ENCODE assay signal across 27 mouse cellular contexts in genomic region chr1:75138448-75138847, GRCm38 (mm10). TPM values are rescaled to one million over a fixed set of nuclear protein-coding genes. Genes with fewer than 3 reads are reported as not detected.
DNase-seq lines count a peak whose midpoint lies in the region; ATAC-seq and TF ChIP-seq lines count a peak whose summit lies in the region.
"Had no signal": no experiment of that assay in that cellular context is flagged by ENCODE, and none has a peak within 500 bp of the region (broad histone marks: within the 10 kb centered on the region; RNA-seq: fewer than 3 reads in every experiment).

No protein-coding gene starts in this region.

- peak; percentile 64 for TF ChIP-seq EP300 in liver, embryonic 14.5 days (IDR thresholded peaks at IDR 0.05; ENCODE audit: low read depth)
- TF ChIP-seq EP300 in liver, postnatal 0 days (IDR thresholded peaks at IDR 0.05; ENCODE audit: low read depth): peak; percentile 84

- ATAC-seq in erythroblast, adult 5-6 weeks (replicated peaks; ENCODE audit: low FRiP score, poor library complexity, severe bottlenecking): no peak
- ATAC-seq in liver, embryonic 11.5 days (replicated peaks; ENCODE audit: low FRiP score): no peak
- ATAC-seq in liver, embryonic 14.5 days (ENCODE audit: insufficient read depth): no peak
- ATAC-seq in liver, postnatal 0 days: no peak
- no peak for ATAC-seq in hindbrain, embryonic 12.5 days (ENCODE audit: low FRiP score)
- ATAC-seq: forebrain, embryonic 14.5 days; hindbrain, postnatal 0 days; inflammation-experienced regulatory T-cells, adult 6 months had no signal

- H3K4me2 ChIP-seq in liver, embryonic 11.5 days: peak overlapping the region; percentile 93
- H3K4me2 ChIP-seq in liver, embryonic 14.5 days (ENCODE audit: low read depth): peak overlapping the region; percentile 71
- H3K4me2 ChIP-seq in liver, postnatal 0 days (ENCODE audit: low read depth, low read length): peak overlapping the region; percentile 96; the same call in 1 of the 2 replicates
- H3K4me2 ChIP-seq in hindbrain, embryonic 12.5 days (replicated peaks): no peak overlapping the region
- H3K4me2 ChIP-seq: embryonic facial prominence, embryonic 13.5 days; hindbrain, embryonic 14.5 days had no signal

- peaks cover 80% of the 10 kb centered on the region for H3K36me3 ChIP-seq in erythroblast, embryonic 14.5 days (ENCODE audit: control insufficient read depth)
- peaks cover 25% of the 10 kb centered on the region for H3K36me3 ChIP-seq in liver, embryonic 11.5 days (ENCODE audit: control insufficient read depth, insufficient read depth, low read length)
- H3K36me3 ChIP-seq in liver, embryonic 14.5 days (replicated peaks; ENCODE audit: control insufficient read depth, insufficient read depth, low read depth): peaks cover 52% of the 10 kb centered on the region
- peaks cover 51% of the 10 kb centered on the region for H3K36me3 ChIP-seq in liver, postnatal 0 days (replicated peaks; ENCODE audit: insufficient read depth, low read length)
- H3K36me3 ChIP-seq in hindbrain, embryonic 12.5 days: peaks cover 50% of the 10 kb centered on the region

- WGBS in liver, embryonic 11.5 days: 78% methylated on average over 2 of the region's 2 CpGs
- 45% methylated on average over 2 of the region's 2 CpGs for WGBS in liver, embryonic 14.5 days (ENCODE audit: insufficient replicate concordance)
- 69% methylated on average over 2 of the region's 2 CpGs for WGBS in liver, postnatal 0 days (ENCODE audit: insufficient replicate concordance)
- WGBS in hindbrain, embryonic 12.5 days: 92% methylated on average over 2 of the region's 2 CpGs

- H3K9ac ChIP-seq in liver, embryonic 11.5 days (ENCODE audit: low read depth, low read length): 0 out of 2 replicates have a peak overlapping the region, but pooled peaks have one; percentile 8
- H3K9ac ChIP-seq in liver, embryonic 14.5 days (replicated peaks): no peak overlapping the region; the same call in 1 of the 2 replicates
- peak overlapping the region; percentile 11; the same call in 1 of the 2 replicates for H3K9ac ChIP-seq in liver, postnatal 0 days (replicated peaks)
- H3K9ac ChIP-seq in hindbrain, embryonic 12.5 days: no peak overlapping the region
- H3K9ac ChIP-seq: hindbrain, embryonic 14.5 days had no signal

- TF ChIP-seq CTCF in liver, embryonic 14.5 days (IDR thresholded peaks at IDR 0.05; ENCODE audit: low read depth): no peak
- TF ChIP-seq CTCF in liver, postnatal 0 days (IDR thresholded peaks at IDR 0.05; ENCODE audit: low read depth): no peak

- H3K27me3 ChIP-seq in erythroblast, embryonic 14.5 days (ENCODE audit: control insufficient read depth): no peaks in the 10 kb centered on the region
- no peaks in the 10 kb centered on the region for H3K27me3 ChIP-seq in liver, embryonic 11.5 days (replicated peaks; ENCODE audit: control insufficient read depth, insufficient read depth, low read length)
- H3K27me3 ChIP-seq in liver, embryonic 14.5 days (ENCODE audit: control insufficient read depth, insufficient read depth, low read length): no peaks in the 10 kb centered on the region
- no peaks in the 10 kb centered on the region for H3K27me3 ChIP-seq in liver, postnatal 0 days (ENCODE audit: insufficient read depth, low read length)
- H3K27me3 ChIP-seq in hindbrain, embryonic 12.5 days: 0 out of 2 replicates have a peak, but pooled peaks cover 2% of the 10 kb centered on the region
- H3K27me3 ChIP-seq: embryonic facial prominence, embryonic 13.5 days had no signal

- H3K4me3 ChIP-seq in erythroblast, embryonic 14.5 days (replicated peaks): peak overlapping the region; percentile 36
- H3K4me3 ChIP-seq in liver, embryonic 11.5 days (ENCODE audit: low read depth, low read length): no peak overlapping the region
- peak overlapping the region in 1 of 2 experiments; percentile 27; a peak in 1 of 4 replicates for H3K4me3 ChIP-seq in liver, embryonic 14.5 days (ENCODE audit: insufficient read depth in 1 of 2, low read depth in 2 of 2, low read length in 2 of 2)
- no peak overlapping the region for H3K4me3 ChIP-seq in liver, postnatal 0 days (ENCODE audit: low read depth, low read length)
- no peak overlapping the region for H3K4me3 ChIP-seq in hindbrain, embryonic 12.5 days
- H3K4me3 ChIP-seq: embryonic facial prominence, embryonic 10.5 days; embryonic facial prominence, embryonic 13.5 days; heart, adult 2 months; heart, embryonic 10.5 days; hindbrain, embryonic 10.5 days had no signal

- DNase-seq in liver, embryonic 11.5 days (ENCODE audit: low spot score): no peak
- DNase-seq in liver: no peak
- peak; percentile 47 to 56 (median 50) for DNase-seq in liver, embryonic 14.5 days (ENCODE audit: low read depth in 3 of 3, low spot score in 3 of 3)
- DNase-seq in liver, postnatal 0 days: no peak
- DNase-seq in urinary bladder, postnatal 25 days (ENCODE audit: low spot score): no peak
- DNase-seq: adrenal gland, adult 2 months; adrenal gland, postnatal 14 days; cerebellum, adult 11 months; cerebellum, adult 2 months; cerebellum, adult 9-11 months; cerebellum, postnatal 25 days; embryo, embryonic 11 days; gastrocnemius, postnatal 10 days; gastrocnemius, postnatal 36 days; heart, adult 2 months had no signal

- no peaks in the 10 kb centered on the region for H3K9me3 ChIP-seq in erythroblast, embryonic 14.5 days (ENCODE audit: control insufficient read depth, low read length)
- H3K9me3 ChIP-seq in liver, embryonic 11.5 days (ENCODE audit: control insufficient read depth, low read length): no peaks in the 10 kb centered on the region
- no peaks in the 10 kb centered on the region for H3K9me3 ChIP-seq in liver, embryonic 14.5 days (ENCODE audit: control insufficient read depth, low read length)
- no peaks in the 10 kb centered on the region for H3K9me3 ChIP-seq in liver, postnatal 0 days (ENCODE audit: low read length)
- no peaks in the 10 kb centered on the region for H3K9me3 ChIP-seq in hindbrain, embryonic 12.5 days (replicated peaks)
- H3K9me3 ChIP-seq: embryonic facial prominence, embryonic 10.5 days; embryonic facial prominence, embryonic 13.5 days; heart, embryonic 10.5 days; hindbrain, embryonic 10.5 days had no signal

- peak overlapping the region; percentile 97 for H3K27ac ChIP-seq in liver, embryonic 11.5 days (ENCODE audit: low read depth, low read length)
- H3K27ac ChIP-seq in liver, embryonic 14.5 days: peak overlapping the region; percentile 94
- 0 out of 2 replicates have a peak overlapping the region, but pooled peaks have one; percentile 22 for H3K27ac ChIP-seq in liver, postnatal 0 days (ENCODE audit: low read depth)
- no peak overlapping the region for H3K27ac ChIP-seq in hindbrain, embryonic 12.5 days
- H3K27ac ChIP-seq: embryonic facial prominence, embryonic 10.5 days; embryonic facial prominence, embryonic 13.5 days; heart, adult 2 months; heart, embryonic 10.5 days; hindbrain, embryonic 10.5 days; hindbrain, embryonic 14.5 days; hindbrain, postnatal 0 days had no signal

- peaks cover 94% of the 10 kb centered on the region for H3K4me1 ChIP-seq in erythroblast, embryonic 14.5 days (ENCODE audit: control insufficient read depth)
- H3K4me1 ChIP-seq in liver, embryonic 11.5 days (replicated peaks; ENCODE audit: control insufficient read depth, insufficient read depth, low read length): peaks cover 51% of the 10 kb centered on the region
- H3K4me1 ChIP-seq in liver, embryonic 14.5 days (replicated peaks; ENCODE audit: control insufficient read depth in 2 of 2, insufficient read depth in 2 of 2, low read length in 1 of 2): peaks cover 46 to 58% of the 10 kb centered on the region in 2 experiments
- peaks cover 52% of the 10 kb centered on the region for H3K4me1 ChIP-seq in liver, postnatal 0 days (ENCODE audit: insufficient read depth)
- peaks cover 22% of the 10 kb centered on the region for H3K4me1 ChIP-seq in hindbrain, embryonic 12.5 days

RNA-seq across cellular contexts. Expression of gene Cnppd1, which starts 4.1 kb away (rescaled TPM):
- 8.4 and 9.6 TPM in 2 replicates for polyA plus RNA-seq in erythroblast, embryonic 14.5 days (2012)
- total RNA-seq in erythroblast, adult 5-6 weeks (2015; ENCODE audit: low replicate concordance): 41.6 and 42.7 TPM in 2 replicates
- total RNA-seq in erythroblast, adult 5-6 weeks (2017; ENCODE audit: low replicate concordance): 135 and 169 TPM in 2 replicates
- 63.4 and 68.3 TPM in 2 replicates for polyA plus RNA-seq in liver, embryonic 11.5 days (2014; fragmentation: Nextera tagmentation; extraction: Ambion mirVana)
- polyA plus RNA-seq in liver, embryonic 14.5 days (2012; rRNA removed): 29.5 and 33.3 TPM in 2 replicates
- polyA plus RNA-seq in liver, embryonic 14.5 days (2014; fragmentation: Nextera tagmentation; extraction: Ambion mirVana): 31.1 and 41.0 TPM in 2 replicates
- 43.8 and 47.4 TPM in 2 replicates for polyA plus RNA-seq in liver, postnatal 0 days (2015; fragmentation: Nextera tagmentation; extraction: Ambion mirVana)
- 66.4 and 67.0 TPM in 2 replicates for polyA plus RNA-seq in hindbrain, embryonic 12.5 days (2016; fragmentation: Nextera tagmentation; extraction: Ambion mirVana)

RNA-seq across cellular contexts. Expression of gene Retreg2, which starts 4.1 kb away (rescaled TPM):
- polyA plus RNA-seq in erythroblast, embryonic 14.5 days (2012): 10.9 and 14.3 TPM in 2 replicates
- 30.7 and 38.0 TPM in 2 replicates for total RNA-seq in erythroblast, adult 5-6 weeks (2015; ENCODE audit: low replicate concordance)
- 45.0 and 54.0 TPM in 2 replicates for total RNA-seq in erythroblast, adult 5-6 weeks (2017; ENCODE audit: low replicate concordance)
- polyA plus RNA-seq in liver, embryonic 11.5 days (2014; fragmentation: Nextera tagmentation; extraction: Ambion mirVana): 72.5 and 72.9 TPM in 2 replicates
- 61.8 and 74.5 TPM in 2 replicates for polyA plus RNA-seq in liver, embryonic 14.5 days (2012; rRNA removed)
- polyA plus RNA-seq in liver, embryonic 14.5 days (2014; fragmentation: Nextera tagmentation; extraction: Ambion mirVana): 45.1 and 58.8 TPM in 2 replicates
- 51.2 and 54.9 TPM in 2 replicates for polyA plus RNA-seq in liver, postnatal 0 days (2015; fragmentation: Nextera tagmentation; extraction: Ambion mirVana)
- polyA plus RNA-seq in hindbrain, embryonic 12.5 days (2016; fragmentation: Nextera tagmentation; extraction: Ambion mirVana): 81.6 and 83.1 TPM in 2 replicates

RNA-seq across cellular contexts. Expression of gene Slc23a3, which starts 4.8 kb away (rescaled TPM):
- polyA plus RNA-seq in erythroblast, embryonic 14.5 days (2012): 0.05 TPM in 1 of 2 replicates, not detected in the other
- 1.3 and 3.5 TPM in 2 replicates for total RNA-seq in erythroblast, adult 5-6 weeks (2015; ENCODE audit: low replicate concordance)
- 0.28 and 0.60 TPM in 2 replicates for total RNA-seq in erythroblast, adult 5-6 weeks (2017; ENCODE audit: low replicate concordance)
- polyA plus RNA-seq in liver, embryonic 11.5 days (2014; fragmentation: Nextera tagmentation; extraction: Ambion mirVana): 0.23 and 0.42 TPM in 2 replicates
- 1.4 and 1.7 TPM in 2 replicates for polyA plus RNA-seq in liver, embryonic 14.5 days (2012; rRNA removed)
- 1.2 TPM in 2 replicates for polyA plus RNA-seq in liver, embryonic 14.5 days (2014; fragmentation: Nextera tagmentation; extraction: Ambion mirVana)
- 2.3 and 2.8 TPM in 2 replicates for polyA plus RNA-seq in liver, postnatal 0 days (2015; fragmentation: Nextera tagmentation; extraction: Ambion mirVana)
- polyA plus RNA-seq in hindbrain, embryonic 12.5 days (2016; fragmentation: Nextera tagmentation; extraction: Ambion mirVana): 0.10 TPM in 1 of 2 replicates, not detected in the other
- total RNA-seq: adrenal gland, postnatal 14 days; common myeloid progenitor, adult 5-6 weeks; gastrocnemius, postnatal 10 days; gastrocnemius, postnatal 36 days; hindbrain, postnatal 0 days had no signal
- polyA plus RNA-seq: cerebellum, adult 2 months; forebrain, embryonic 14.5 days; hindbrain, embryonic 10.5 days; hindbrain, embryonic 14.5 days; hindbrain, postnatal 0 days had no signal

RNA-seq across cellular contexts. Expression of gene Nhej1, which starts 13.4 kb away (rescaled TPM):
- 0.05 and 0.08 TPM in 2 replicates for polyA plus RNA-seq in erythroblast, embryonic 14.5 days (2012)
- total RNA-seq in erythroblast, adult 5-6 weeks (2015; ENCODE audit: low replicate concordance): 0.77 and 8.2 TPM in 2 replicates
- total RNA-seq in erythroblast, adult 5-6 weeks (2017; ENCODE audit: low replicate concordance): 4.0 and 10.0 TPM in 2 replicates
- 6.8 and 8.6 TPM in 2 replicates for polyA plus RNA-seq in liver, embryonic 11.5 days (2014; fragmentation: Nextera tagmentation; extraction: Ambion mirVana)
- 1.3 and 2.0 TPM in 2 replicates for polyA plus RNA-seq in liver, embryonic 14.5 days (2012; rRNA removed)
- polyA plus RNA-seq in liver, embryonic 14.5 days (2014; fragmentation: Nextera tagmentation; extraction: Ambion mirVana): 5.2 and 7.2 TPM in 2 replicates
- 3.0 and 3.5 TPM in 2 replicates for polyA plus RNA-seq in liver, postnatal 0 days (2015; fragmentation: Nextera tagmentation; extraction: Ambion mirVana)
- 10.5 and 12.8 TPM in 2 replicates for polyA plus RNA-seq in hindbrain, embryonic 12.5 days (2016; fragmentation: Nextera tagmentation; extraction: Ambion mirVana)

RNA-seq across cellular contexts. Expression of gene Zfand2b, which starts 30.0 kb away (rescaled TPM):
- 6.7 and 7.3 TPM in 2 replicates for polyA plus RNA-seq in erythroblast, embryonic 14.5 days (2012)
- 15.9 and 28.2 TPM in 2 replicates for total RNA-seq in erythroblast, adult 5-6 weeks (2015; ENCODE audit: low replicate concordance)
- total RNA-seq in erythroblast, adult 5-6 weeks (2017; ENCODE audit: low replicate concordance): 43.3 and 49.6 TPM in 2 replicates
- polyA plus RNA-seq in liver, embryonic 11.5 days (2014; fragmentation: Nextera tagmentation; extraction: Ambion mirVana): 45.4 and 50.9 TPM in 2 replicates
- 35.3 and 43.5 TPM in 2 replicates for polyA plus RNA-seq in liver, embryonic 14.5 days (2012; rRNA removed)
- 40.6 and 41.6 TPM in 2 replicates for polyA plus RNA-seq in liver, embryonic 14.5 days (2014; fragmentation: Nextera tagmentation; extraction: Ambion mirVana)
- polyA plus RNA-seq in liver, postnatal 0 days (2015; fragmentation: Nextera tagmentation; extraction: Ambion mirVana): 32.7 and 34.7 TPM in 2 replicates
- 37.6 and 38.8 TPM in 2 replicates for polyA plus RNA-seq in hindbrain, embryonic 12.5 days (2016; fragmentation: Nextera tagmentation; extraction: Ambion mirVana)

Comparison
In these comparisons a context has a peak if more than half of its experiments do, and no peak if none do; other contexts are left out.
1. DNase-seq: peak in liver, embryonic 14.5 days (3 of 3); none in liver, embryonic 11.5 days (single experiment), liver (single experiment), liver, postnatal 0 days (single experiment) and urinary bladder, postnatal 25 days (single experiment).
2. H3K9ac ChIP-seq: peak in liver, embryonic 11.5 days (single experiment) and liver, postnatal 0 days (single experiment); none in liver, embryonic 14.5 days (single experiment) and hindbrain, embryonic 12.5 days (single experiment).